11 mouse cellular contexts compared by ENCODE assay signal in the genomic region with DNA sequence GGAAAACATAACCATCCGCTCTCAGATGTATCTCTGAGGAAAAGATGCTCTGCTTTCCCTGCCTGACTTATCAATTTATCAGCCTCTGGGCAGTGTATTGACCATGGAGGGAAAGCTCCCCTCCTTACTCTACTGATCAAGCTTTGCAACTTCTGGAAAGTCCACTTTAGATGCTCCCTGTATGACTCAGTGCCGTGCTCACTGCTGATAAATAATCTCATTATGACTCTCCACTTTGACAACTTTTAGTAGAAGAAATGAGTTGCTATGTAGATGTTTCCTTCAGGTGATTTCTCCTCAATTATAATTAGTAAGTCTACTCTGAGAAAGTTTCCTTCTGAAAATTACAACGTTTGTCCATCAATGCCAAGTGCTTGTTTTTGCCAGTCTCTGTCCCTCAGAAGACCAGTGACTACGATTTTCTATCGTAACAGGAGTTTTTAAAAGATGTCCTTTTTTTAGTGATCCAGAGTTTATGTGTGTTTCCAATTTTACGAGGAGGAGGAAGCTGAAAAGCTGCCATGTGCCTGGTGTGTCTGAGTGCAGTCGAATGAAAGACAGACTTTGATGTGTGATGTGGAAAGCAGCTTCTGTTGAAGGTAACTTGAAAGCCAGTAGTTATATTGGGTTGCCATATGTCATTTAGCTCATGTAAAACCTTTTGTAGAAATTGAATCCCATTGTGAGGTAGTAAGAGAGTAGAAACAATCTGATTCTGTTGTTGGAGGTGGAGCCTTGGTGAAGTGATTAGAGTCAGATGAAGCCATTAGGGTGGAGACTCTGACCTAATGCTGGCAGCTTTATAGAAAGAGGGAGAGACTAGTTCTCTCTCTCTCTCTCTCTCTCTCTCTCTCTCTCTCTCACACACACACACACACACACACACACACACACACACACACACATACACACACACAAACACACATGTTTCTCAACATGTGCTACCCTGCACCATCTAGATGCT.
"Had no signal": no experiment of that assay in that cellular context is flagged by ENCODE, and none has a peak within 500 bp of the region (broad histone marks: within the 10 kb centered on the region; RNA-seq: fewer than 3 reads in every experiment).

No protein-coding gene starts in this region.

- ATAC-seq: liver, postnatal 0 days; lung, postnatal 0 days; midbrain, embryonic 13.5 days; midbrain, embryonic 16.5 days had no signal

- DNase-seq: kidney, adult 2 months; kidney, postnatal 25 days; layer of hippocampus, adult 9-11 months; liver, postnatal 0 days; lung, embryonic 14.5 days; thymus, adult 2 months; thymus, postnatal 14 days; thymus, postnatal 4 days had no signal
